Comparison of ENCODE assay signal across 14 mouse cellular contexts in genomic region chr5:66405731-66406399, GRCm38 (mm10).
DNase-seq lines count a peak whose midpoint lies in the region; ATAC-seq lines count a peak whose summit lies in the region.
"Had no signal": no experiment of that assay in that cellular context is flagged by ENCODE, and none has a peak within 500 bp of the region (broad histone marks: within the 10 kb centered on the region; RNA-seq: fewer than 3 reads in every experiment).

No protein-coding gene starts in this region.

- WGBS in hindbrain, embryonic 13.5 days = 82% methylated on average over 12 of the region's 12 CpGs
- 79% methylated on average over 12 of the region's 12 CpGs for WGBS in hindbrain, embryonic 10.5 days
- 24% methylated on average over 12 of the region's 12 CpGs for WGBS in heart, embryonic 16.5 days

- no peak overlapping the region for H3K4me3 ChIP-seq in hindbrain, embryonic 13.5 days
- H3K4me3 ChIP-seq in hindbrain, embryonic 10.5 days = no peak overlapping the region
- peak overlapping the region; percentile 1 for H3K4me3 ChIP-seq in megakaryocyte, embryonic 14.5 days (replicated peaks)
- H3K4me3 ChIP-seq in heart, embryonic 16.5 days (ENCODE audit: low read length) = peak overlapping the region; percentile 22
- H3K4me3 ChIP-seq: hindbrain, embryonic 12.5 days; lung, embryonic 15.5 days had no signal

- no peak overlapping the region for H3K9ac ChIP-seq in hindbrain, embryonic 13.5 days
- H3K9ac ChIP-seq in heart, embryonic 16.5 days (ENCODE audit: low read length) = peak overlapping the region; percentile 28
- H3K9ac ChIP-seq: hindbrain, embryonic 12.5 days; lung, embryonic 15.5 days had no signal

- 0 out of 2 replicates have a peak overlapping the region, but pooled peaks have one; percentile 9 for H3K27ac ChIP-seq in hindbrain, embryonic 13.5 days
- H3K27ac ChIP-seq in hindbrain, embryonic 10.5 days = no peak overlapping the region
- H3K27ac ChIP-seq in heart, embryonic 16.5 days (ENCODE audit: low read length) = peak overlapping the region; percentile 74
- H3K27ac ChIP-seq: hindbrain, embryonic 12.5 days; lung, embryonic 15.5 days had no signal

- no peaks in the 10 kb centered on the region for H3K9me3 ChIP-seq in hindbrain, embryonic 13.5 days
- no peaks in the 10 kb centered on the region for H3K9me3 ChIP-seq in hindbrain, embryonic 10.5 days
- H3K9me3 ChIP-seq in megakaryocyte, embryonic 14.5 days = no peaks in the 10 kb centered on the region
- H3K9me3 ChIP-seq in heart, embryonic 16.5 days (replicated peaks; ENCODE audit: control insufficient read depth, low read length) = no peaks in the 10 kb centered on the region
- H3K9me3 ChIP-seq: hindbrain, embryonic 12.5 days; lung, embryonic 15.5 days had no signal

- no peak overlapping the region for H3K4me2 ChIP-seq in hindbrain, embryonic 13.5 days
- H3K4me2 ChIP-seq in heart, embryonic 16.5 days (ENCODE audit: low read depth, low read length) = peak overlapping the region; percentile 51
- H3K4me2 ChIP-seq: hindbrain, embryonic 12.5 days; lung, embryonic 15.5 days had no signal

- H3K27me3 ChIP-seq in hindbrain, embryonic 13.5 days = no peaks in the 10 kb centered on the region
- no peaks in the 10 kb centered on the region for H3K27me3 ChIP-seq in hindbrain, embryonic 10.5 days (ENCODE audit: insufficient read depth, poor library complexity, severe bottlenecking)
- peaks cover 11% of the 10 kb centered on the region for H3K27me3 ChIP-seq in megakaryocyte, embryonic 14.5 days (replicated peaks)
- no peaks in the 10 kb centered on the region for H3K27me3 ChIP-seq in heart, embryonic 16.5 days (ENCODE audit: control insufficient read depth, insufficient read depth, low read length)
- H3K27me3 ChIP-seq: hindbrain, embryonic 12.5 days; lung, embryonic 15.5 days had no signal

- no peak for DNase-seq in hindbrain, embryonic 10.5 days (ENCODE audit: low spot score)
- DNase-seq in B cell, adult 2 months = no peak
- DNase-seq in T-cell, adult 2 months (ENCODE audit: low spot score) = no peak
- DNase-seq: cerebellum, adult 11 months; layer of hippocampus, postnatal 36 days; liver; right cerebral cortex, adult 18-20 months had no signal

- H3K36me3 ChIP-seq in hindbrain, embryonic 13.5 days = no peaks in the 10 kb centered on the region
- no peaks in the 10 kb centered on the region for H3K36me3 ChIP-seq in hindbrain, embryonic 10.5 days
- H3K36me3 ChIP-seq in megakaryocyte, embryonic 14.5 days (replicated peaks; ENCODE audit: low read length) = no peaks in the 10 kb centered on the region
- H3K36me3 ChIP-seq in heart, embryonic 16.5 days (ENCODE audit: control insufficient read depth, insufficient read depth) = no peaks in the 10 kb centered on the region
- H3K36me3 ChIP-seq: hindbrain, embryonic 12.5 days had no signal

- H3K4me1 ChIP-seq in hindbrain, embryonic 13.5 days (replicated peaks) = 0 out of 2 replicates have a peak, but pooled peaks cover 2% of the 10 kb centered on the region
- H3K4me1 ChIP-seq in hindbrain, embryonic 10.5 days (replicated peaks) = peaks cover 9% of the 10 kb centered on the region; the same call in 1 of the 2 replicates
- peaks cover 7% of the 10 kb centered on the region for H3K4me1 ChIP-seq in megakaryocyte, embryonic 14.5 days
- H3K4me1 ChIP-seq in heart, embryonic 16.5 days (ENCODE audit: control insufficient read depth, insufficient read depth, low read length) = peaks cover 19% of the 10 kb centered on the region

- no peak for ATAC-seq in hindbrain, embryonic 13.5 days (ENCODE audit: low FRiP score)
- no peak for ATAC-seq in megakaryocyte, adult 5-6 weeks (ENCODE audit: poor library complexity, severe bottlenecking)
- ATAC-seq in heart, embryonic 16.5 days (replicated peaks; ENCODE audit: extremely low read depth, insufficient read depth, low FRiP score) = peak; percentile 60
- ATAC-seq: midbrain, embryonic 16.5 days had no signal

Comparison
In these comparisons a context has a peak if more than half of its experiments do, and no peak if none do; other contexts are left out.
1. H3K4me3 ChIP-seq: peak in megakaryocyte, embryonic 14.5 days (single experiment) and heart, embryonic 16.5 days (single experiment); none in hindbrain, embryonic 13.5 days (single experiment) and hindbrain, embryonic 10.5 days (single experiment).